Mouse (Mus musculus) Patski (cell line): ENCODE measurements around the gene Hils1. TPM values are rescaled to one million over a fixed set of nuclear protein-coding genes. Genes with fewer than 3 reads are reported as not detected.

Experiments used
- ATAC-seq: fragments of 100-300 bp; one replicate; pipeline ENCODE4 v1.8.0; 2021
- CTCF ChIA-PET: fragments of 350-600 bp; sonication (Branson Sonifier 250); formaldehyde crosslinking; loops from one replicate; lab custom pipeline; 2022; ENCODE audit warnings: inconsistent platforms; lab: Charles Lee
- POLR2A ChIA-PET: fragments of 350-600 bp; sonication (Branson Sonifier 250); formaldehyde crosslinking; loops from one replicate; lab custom pipeline; 2022; ENCODE audit warnings: antibody characterized with exemption, inconsistent platforms; lab: Charles Lee
- DNase-seq: peaks from one replicate; pipeline ENCODE4 v3.0.0-alpha.2; 2011; ENCODE audit warnings: low read depth, low spot score
- H3K27me3 ChIP-seq: fragments of 371-371 bp; one replicate; pipeline ENCODE4 v1.5.1; 2021
- CTCF ChIP-seq: fragments of 100-300 bp; IDR thresholded peaks from one replicate; pipeline ENCODE4 v1.5.1; 2021
- in situ Hi-C: fragments of 300-500 bp; cut with MboI; formaldehyde crosslinking; loops from 3 replicates; pipeline ENCODE4 v1.11.1; 2018; ENCODE audit warnings: low pct_unique_long_range_greater_than_20kb, mixed read lengths
- polyA plus RNA-seq: library from polyadenylated mRNA; unstranded; gene quantifications from one replicate; pipeline ENCODE4 v1.2.3, GENCODE M21; 2021

Gene Hils1
- not detected for polyA plus RNA-seq

DNA sequence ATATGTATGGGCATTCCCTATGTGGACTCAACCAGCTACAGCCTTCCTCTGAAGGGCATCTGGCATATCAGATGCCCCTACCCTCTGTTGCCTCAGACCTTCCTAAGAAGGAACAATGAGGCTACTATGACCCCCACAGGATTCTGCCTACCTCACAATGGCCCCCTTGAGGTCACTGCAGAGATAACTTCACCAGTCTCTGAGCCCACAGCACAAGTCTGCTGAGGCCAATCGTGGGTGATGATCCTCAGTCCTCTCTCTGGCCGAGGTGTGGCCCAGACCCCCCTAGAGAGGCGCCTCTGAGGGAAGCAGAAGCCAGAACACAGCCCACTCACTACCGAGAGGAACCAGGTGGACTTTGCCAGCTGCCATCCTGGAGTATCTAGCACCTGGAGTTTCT lies at the start of gene Hils1:
Hils1 (plus strand) TSS at position 175 of the 400 bp plus-strand sequence.
- H3K27me3 ChIP-seq: no peaks in the 10 kb centered on the region
- TF ChIP-seq CTCF: no peak
- no peak for DNase-seq
- POLR2A ChIA-PET: no interaction called here
- CTCF ChIA-PET: interaction anchor here (1.4 to 1.9 kb wide), 2 partner anchors 28 to 30 kb away, joined by 4 to 5 read pairs; no protein-coding TSS in a partner anchor
- in situ Hi-C loops: no loop called here
- no peak for ATAC-seq

DNA sequence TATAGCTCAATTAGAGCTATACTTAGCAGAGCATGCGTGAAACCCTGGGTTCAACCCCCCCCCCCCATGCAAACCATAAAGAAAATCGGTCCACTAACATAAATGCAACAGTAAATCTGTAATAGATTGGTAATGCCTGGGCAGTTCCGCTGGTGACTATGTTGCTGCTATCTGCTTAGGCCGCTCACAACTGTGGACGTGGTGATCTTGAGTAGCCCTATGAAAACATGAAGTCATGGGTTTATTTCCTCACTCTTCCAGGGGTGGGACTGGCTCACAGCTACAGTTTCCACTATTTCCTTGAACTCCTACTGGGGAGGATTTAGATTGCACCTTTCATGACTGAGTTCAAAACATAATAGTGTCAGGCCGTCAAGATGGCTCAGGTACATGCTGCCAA lies 49.7 kb upstream of the Hils1 start:
- ATAC-seq (no peak), DNase-seq (no peak)
- ChIA-PET POLR2A (no interaction called here), CTCF (no interaction called here)
- H3K27me3 ChIP-seq: no peaks in the 10 kb centered on the region
- in situ Hi-C loops: no loop called here
- no peak for TF ChIP-seq CTCF

DNA sequence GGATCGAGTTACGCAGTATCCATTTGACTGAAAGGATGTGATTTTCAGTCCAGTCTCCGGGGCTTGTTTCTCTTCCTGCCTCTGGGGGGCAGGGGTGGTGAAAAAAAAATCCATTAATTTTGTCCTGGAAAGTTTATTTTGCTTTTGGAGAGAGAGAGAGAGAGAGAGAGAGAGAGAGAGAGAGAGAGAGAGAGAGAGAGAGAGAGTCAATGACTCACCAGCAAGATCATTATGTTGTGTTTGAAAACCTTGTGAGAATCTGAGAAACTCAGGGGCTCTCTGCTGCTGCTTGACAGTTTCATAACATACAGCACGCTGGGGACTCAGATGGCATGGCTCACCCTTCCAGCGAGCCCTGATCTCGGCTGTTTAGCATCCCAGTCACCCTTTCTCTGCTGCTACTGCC lies 46.4 kb upstream of the Hils1 start:
- ATAC-seq (no peak), DNase-seq (no peak)
- ChIA-PET POLR2A (no interaction called here), CTCF (interaction anchor here (1.3 kb wide), 1 partner anchor 15 kb away, joined by 7 read pairs; the partner anchor contains the start of gene Col1a1)
- no peaks in the 10 kb centered on the region for H3K27me3 ChIP-seq
- in situ Hi-C loops: no loop called here
- no peak for TF ChIP-seq CTCF

DNA sequence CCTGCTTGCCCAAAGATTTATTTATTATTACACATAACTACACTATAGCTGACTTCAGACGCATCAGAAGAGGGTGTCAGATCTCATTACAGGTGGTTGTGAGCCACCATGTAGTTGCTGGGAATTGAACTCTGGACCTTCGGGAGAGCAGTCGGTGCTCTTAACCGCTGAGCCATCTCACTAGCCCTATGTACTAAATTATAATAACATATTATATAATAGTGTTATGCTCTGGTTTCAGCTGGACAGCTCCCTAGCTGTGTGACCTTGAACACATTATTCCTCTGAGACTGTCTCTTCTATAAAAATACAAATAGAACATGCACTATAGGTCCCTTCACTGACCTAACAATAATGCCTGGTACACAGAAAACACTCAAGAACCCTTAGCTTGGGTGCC lies 42.4 kb upstream of the Hils1 start:
- no peaks in the 10 kb centered on the region for H3K27me3 ChIP-seq
- no peak for TF ChIP-seq CTCF
- DNase-seq (no peak), ATAC-seq (no peak)
- CTCF ChIA-PET: interaction anchor here (0.8 to 1.0 kb wide), 2 partner anchors 8 to 12 kb away, joined by 3 read pairs; no protein-coding TSS in a partner anchor
- POLR2A ChIA-PET: no interaction called here
- in situ Hi-C loops: no loop called here

DNA sequence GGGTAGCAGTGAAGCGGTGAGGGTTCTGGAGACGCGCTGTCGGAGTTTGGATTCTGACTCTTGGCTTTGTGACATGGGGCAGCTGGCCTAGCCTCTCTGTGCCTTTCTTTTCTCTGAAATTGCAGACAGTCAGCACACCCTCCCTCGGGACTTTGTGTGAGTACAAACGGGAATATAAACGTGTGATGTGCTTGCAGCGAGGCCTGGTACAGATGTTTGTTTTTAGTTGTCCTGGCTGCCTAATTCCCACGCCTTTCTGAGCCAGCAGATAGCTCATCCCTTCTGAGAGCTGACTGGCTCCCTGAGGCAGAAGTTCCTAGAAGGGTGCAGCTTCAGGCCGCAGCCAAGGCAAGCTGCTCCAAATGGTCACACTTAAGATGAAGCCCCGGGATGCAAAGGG lies 41.0 kb upstream of the Hils1 start:
- TF ChIP-seq CTCF: no peak
- ChIA-PET POLR2A (no interaction called here), CTCF (no interaction called here)
- no peak for DNase-seq
- ATAC-seq: no peak
- in situ Hi-C loops: no loop called here
- H3K27me3 ChIP-seq: no peaks in the 10 kb centered on the region

DNA sequence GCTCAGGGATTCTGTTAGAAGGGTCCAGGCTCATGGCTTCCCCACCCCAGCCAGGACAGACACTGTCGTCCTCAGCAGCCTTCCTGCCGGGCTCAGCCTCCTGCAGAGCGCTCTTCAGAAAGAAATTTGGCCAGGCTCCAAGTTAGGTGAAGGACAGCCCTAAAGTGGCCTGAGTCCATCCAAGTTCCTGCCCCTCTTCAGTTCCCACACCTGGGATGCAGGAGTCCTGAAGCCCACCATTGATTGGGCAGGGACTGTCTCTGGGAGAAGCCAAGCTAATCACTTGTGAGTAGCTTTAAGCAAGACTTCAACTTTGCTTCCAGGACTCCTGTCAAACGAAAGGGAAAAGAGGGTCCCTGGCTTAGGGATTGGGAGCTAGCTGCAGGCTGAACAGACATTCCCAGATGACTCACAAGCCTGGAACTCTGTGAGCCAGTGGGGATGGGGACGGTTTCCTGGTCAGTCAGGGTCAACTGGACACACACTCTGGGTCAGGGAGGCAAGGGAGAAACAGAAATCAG lies 39.6 kb upstream of the Hils1 start:
- ChIA-PET CTCF (interaction anchor here (11.9 kb wide), 1 partner anchor 59 kb away, joined by 130 read pairs; no protein-coding TSS in a partner anchor), POLR2A (no interaction called here)
- DNase-seq: peak; percentile 88
- TF ChIP-seq CTCF: no peak
- H3K27me3 ChIP-seq: no peaks in the 10 kb centered on the region
- peak; percentile 75 for ATAC-seq
- in situ Hi-C loops: no loop called here

DNA sequence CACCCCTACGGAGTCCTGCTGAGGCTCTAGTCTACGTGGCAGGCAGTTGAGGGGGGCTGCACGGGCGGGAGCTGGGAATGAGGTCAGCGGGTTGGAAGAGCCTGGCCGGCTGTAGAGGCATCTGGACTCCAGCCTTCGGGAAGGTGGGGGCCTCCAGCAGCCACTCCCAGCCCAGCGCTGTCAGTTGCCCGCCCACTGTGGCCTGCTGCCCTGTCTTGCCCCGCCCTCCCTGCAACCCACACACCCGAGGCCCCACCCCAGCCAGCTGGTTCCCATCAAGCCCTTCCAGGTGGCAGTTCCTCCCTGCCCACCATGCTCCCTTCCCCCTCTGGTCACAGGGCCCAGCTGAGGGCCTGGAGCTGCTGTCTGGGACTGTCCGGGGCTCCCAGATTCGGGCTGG lies 38.6 kb upstream of the Hils1 start:
- peak; percentile 66 for ATAC-seq
- TF ChIP-seq CTCF: no peak
- CTCF ChIA-PET: interaction anchor here (0.7 to 11.9 kb wide), 2 partner anchors 13 to 60 kb away, joined by 3 to 130 read pairs; no protein-coding TSS in a partner anchor
- in situ Hi-C loops: no loop called here
- no peak for DNase-seq
- POLR2A ChIA-PET: interaction anchor here (0.6 kb wide), 1 partner anchor 79 kb away, joined by 3 read pairs; no protein-coding TSS in a partner anchor
- H3K27me3 ChIP-seq: no peaks in the 10 kb centered on the region

DNA sequence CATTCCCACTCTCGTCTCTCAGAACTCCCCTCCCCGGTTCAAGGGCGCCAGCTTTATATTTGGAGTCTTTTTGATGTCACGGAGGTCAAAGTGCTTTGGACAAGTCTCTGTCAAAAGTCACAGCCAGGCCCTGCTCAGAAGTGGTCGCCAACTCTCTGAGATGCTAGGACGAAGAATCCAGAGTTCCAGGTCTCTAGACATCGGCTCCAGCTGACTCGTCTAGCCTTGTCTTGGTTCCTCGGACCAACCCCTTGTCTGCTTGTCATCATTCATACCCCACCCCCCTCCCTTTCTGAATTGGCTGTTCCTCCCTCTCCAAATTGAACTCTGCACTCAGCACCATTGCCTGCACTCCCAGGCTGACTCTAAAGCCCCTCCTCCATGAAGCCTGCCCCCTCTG lies 37.8 kb upstream of the Hils1 start:
- POLR2A ChIA-PET: no interaction called here

DNA sequence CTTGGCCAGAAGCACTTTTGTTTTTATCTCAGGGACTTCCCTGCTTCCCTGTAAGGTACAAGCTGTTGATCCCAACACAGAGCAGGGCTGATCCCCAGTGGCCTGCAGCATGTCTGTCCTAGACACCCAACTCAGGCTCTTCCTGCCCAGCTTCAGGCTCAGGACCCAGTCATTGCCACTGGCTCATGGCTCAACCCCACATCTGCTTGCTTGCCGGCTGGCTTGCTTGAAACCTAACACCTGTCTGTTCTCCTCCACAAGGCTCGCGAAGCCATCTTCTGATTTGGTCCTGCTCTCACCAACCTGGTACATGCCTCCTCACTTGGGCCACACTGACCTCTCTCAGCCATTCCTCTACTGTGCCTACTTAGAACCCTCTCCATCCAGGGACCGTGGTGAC lies 37.2 kb upstream of the Hils1 start:
- in situ Hi-C loops: loop anchor here (5.0 kb wide), 1 partner anchor 53 kb away; no protein-coding TSS in a partner anchor
- H3K27me3 ChIP-seq: no peaks in the 10 kb centered on the region
- CTCF ChIA-PET: interaction anchor here (11.9 kb wide), 1 partner anchor 61 kb away, joined by 130 read pairs; no protein-coding TSS in a partner anchor
- no peak for ATAC-seq
- no peak for DNase-seq
- POLR2A ChIA-PET: no interaction called here
- no peak for TF ChIP-seq CTCF

More for the DNA sequence above, 37.8 kb upstream of the Hils1 start:
- in situ Hi-C loops: no loop called here
- no peak for TF ChIP-seq CTCF
- CTCF ChIA-PET: interaction anchor here (11.9 kb wide), 1 partner anchor 60 kb away, joined by 130 read pairs; no protein-coding TSS in a partner anchor
- no peaks in the 10 kb centered on the region for H3K27me3 ChIP-seq
- no peak for ATAC-seq
- no peak for DNase-seq

DNA sequence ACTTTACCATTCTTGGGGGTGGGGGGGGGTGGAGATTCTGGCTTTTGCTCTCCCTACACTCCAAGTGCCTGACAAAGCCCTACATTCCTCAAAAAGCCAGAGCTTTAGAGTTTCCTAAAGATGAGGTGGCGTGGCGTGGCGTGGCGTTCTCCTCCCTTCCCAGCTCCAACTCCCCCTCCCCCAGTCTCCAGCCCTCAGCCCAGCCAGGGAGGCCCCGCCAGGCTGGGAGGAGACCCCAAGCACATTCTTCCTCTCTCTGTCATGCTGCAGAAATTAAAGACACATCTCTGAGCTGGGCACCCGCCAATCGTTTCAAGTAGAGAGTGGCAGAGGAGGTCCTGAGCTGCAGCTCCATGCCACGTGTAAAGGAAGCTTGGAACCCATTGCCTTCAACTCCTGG lies 33.8 kb upstream of the Hils1 start:
- no peak for ATAC-seq
- CTCF ChIA-PET: interaction anchor here (1.0 to 11.9 kb wide), 5 partner anchors 31 to 204 kb away, joined by 3 to 130 read pairs (median 3); no protein-coding TSS in a partner anchor

DNA sequence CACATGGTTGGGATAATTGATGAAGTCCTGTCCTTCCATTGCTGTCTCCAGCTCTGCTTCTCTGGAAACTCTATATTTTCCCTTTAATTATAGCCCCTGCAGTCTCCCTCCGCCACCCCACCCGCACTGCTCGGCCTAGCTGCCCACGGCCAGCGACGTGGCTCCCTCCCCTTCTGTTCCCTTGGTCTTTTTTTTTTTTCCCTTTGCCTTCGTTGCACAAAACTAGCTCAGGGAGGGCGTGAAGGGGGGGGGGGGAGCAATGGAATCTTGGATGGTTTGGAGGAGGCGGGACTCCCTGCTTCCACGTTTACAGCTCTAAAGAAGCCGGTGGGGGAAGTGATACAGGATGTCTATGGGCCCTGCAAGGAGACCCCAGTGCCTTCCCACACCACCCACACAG lies 32.9 kb upstream of the Hils1 start:
- no peak for TF ChIP-seq CTCF
- DNase-seq (no peak), ATAC-seq (no peak)
- CTCF ChIA-PET: interaction anchor here (1.2 to 11.9 kb wide), 2 partner anchors 32 to 65 kb away, joined by 3 to 130 read pairs; no protein-coding TSS in a partner anchor
- POLR2A ChIA-PET: no interaction called here
- no peaks in the 10 kb centered on the region for H3K27me3 ChIP-seq
- in situ Hi-C loops: loop anchor here (5.0 kb wide), 1 partner anchor 57 kb away; no protein-coding TSS in a partner anchor

More for the DNA sequence above, 33.8 kb upstream of the Hils1 start:
- DNase-seq: no peak
- in situ Hi-C loops: loop anchor here (5.0 kb wide), 1 partner anchor 56 kb away; no protein-coding TSS in a partner anchor
- H3K27me3 ChIP-seq: no peaks in the 10 kb centered on the region
- POLR2A ChIA-PET: interaction anchor here (0.6 to 1.0 kb wide), 2 partner anchors 17 to 61 kb away, joined by 3 to 7 read pairs; no protein-coding TSS in a partner anchor
- no peak for TF ChIP-seq CTCF
